ENCODE assay signal across 8 mouse cellular contexts in the genomic region with DNA sequence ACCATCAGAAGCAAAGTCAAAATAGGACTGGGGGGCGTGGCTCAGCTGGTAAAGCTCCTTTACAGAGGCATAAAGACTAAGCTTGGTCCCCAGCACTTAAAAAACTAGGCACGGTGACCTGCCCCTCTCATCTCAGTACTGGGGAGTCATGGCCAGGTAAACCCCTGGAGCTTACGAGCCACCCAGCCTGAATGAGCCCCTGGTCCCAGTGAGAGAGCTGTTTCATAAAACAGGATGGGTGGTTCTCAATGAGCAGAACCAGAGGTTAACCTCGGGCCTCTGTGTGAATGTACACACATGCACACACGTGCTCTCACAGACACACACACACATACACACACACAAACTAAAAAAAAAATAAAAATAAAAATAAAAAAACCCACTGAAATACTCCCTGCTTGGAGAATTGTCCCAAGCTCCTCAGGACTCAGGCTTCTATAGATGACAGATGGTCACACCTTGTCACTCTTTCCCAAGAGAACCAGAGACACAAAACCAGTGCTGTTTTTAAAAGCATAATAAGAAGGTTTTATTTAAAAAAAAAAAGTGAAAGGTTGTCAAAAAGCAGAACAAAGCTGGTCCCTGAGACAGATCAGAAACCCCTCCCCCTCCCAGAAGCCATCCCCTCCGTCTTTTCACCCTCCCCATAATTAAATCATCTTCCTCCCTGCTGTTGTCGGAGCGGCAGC. TPM values are rescaled to one million over a fixed set of nuclear protein-coding genes. Genes with fewer than 3 reads are reported as not detected.
DNase-seq lines count a peak whose midpoint lies in the region; ATAC-seq lines count a peak whose summit lies in the region.

No protein-coding gene starts in this region.

- H3K4me2 ChIP-seq in kidney, embryonic 16.5 days (replicated peaks; ENCODE audit: low read depth, low read length), result peak overlapping the region; percentile 63
- H3K4me2 ChIP-seq in embryonic facial prominence, embryonic 13.5 days, result peak overlapping the region; percentile 74
- peak overlapping the region; percentile 69 for H3K4me2 ChIP-seq in hindbrain, embryonic 16.5 days (ENCODE audit: low read length)
- peak overlapping the region; percentile 57 for H3K4me2 ChIP-seq in midbrain, embryonic 15.5 days

- no peaks in the 10 kb centered on the region for H3K27me3 ChIP-seq in kidney, embryonic 16.5 days (ENCODE audit: insufficient read depth, low read length)
- peaks cover 4% of the 10 kb centered on the region; the same call in 1 of the 2 replicates for H3K27me3 ChIP-seq in embryonic facial prominence, embryonic 13.5 days
- H3K27me3 ChIP-seq in hindbrain, embryonic 16.5 days (replicated peaks; ENCODE audit: control insufficient read depth, insufficient read depth, low read length), result no peaks in the 10 kb centered on the region
- no peaks in the 10 kb centered on the region for H3K27me3 ChIP-seq in midbrain, embryonic 15.5 days (replicated peaks)

- H3K4me1 ChIP-seq in kidney, embryonic 16.5 days (ENCODE audit: insufficient read depth, low read length), result peaks cover 11% of the 10 kb centered on the region; the same call in 1 of the 2 replicates
- H3K4me1 ChIP-seq in embryonic facial prominence, embryonic 13.5 days, result peaks cover 41% of the 10 kb centered on the region
- H3K4me1 ChIP-seq in hindbrain, embryonic 16.5 days (ENCODE audit: control insufficient read depth, insufficient read depth, low read depth, low read length), result peaks cover 14% of the 10 kb centered on the region
- peaks cover 39% of the 10 kb centered on the region for H3K4me1 ChIP-seq in midbrain, embryonic 15.5 days

- H3K4me3 ChIP-seq in kidney, embryonic 16.5 days (ENCODE audit: low read length), result peak overlapping the region; percentile 48
- H3K4me3 ChIP-seq in embryonic facial prominence, embryonic 13.5 days, result peak overlapping the region; percentile 41
- peak overlapping the region; percentile 33 for H3K4me3 ChIP-seq in hindbrain, embryonic 16.5 days (ENCODE audit: low read length)
- H3K4me3 ChIP-seq in midbrain, embryonic 15.5 days, result peak overlapping the region; percentile 28

- peak overlapping the region; percentile 54 for H3K9ac ChIP-seq in kidney, embryonic 16.5 days (replicated peaks; ENCODE audit: low read length)
- H3K9ac ChIP-seq in embryonic facial prominence, embryonic 13.5 days, result peak overlapping the region; percentile 68
- H3K9ac ChIP-seq in hindbrain, embryonic 16.5 days (ENCODE audit: low read depth, low read length), result peak overlapping the region; percentile 60; the same call in 1 of the 2 replicates
- H3K9ac ChIP-seq in midbrain, embryonic 15.5 days, result peak overlapping the region; percentile 29; the same call in 1 of the 2 replicates

- WGBS in kidney, embryonic 16.5 days, result 32% methylated on average over 8 of the region's 8 CpGs
- 22% methylated on average over 8 of the region's 8 CpGs for WGBS in embryonic facial prominence, embryonic 13.5 days
- WGBS in hindbrain, embryonic 16.5 days, result 26% methylated on average over 8 of the region's 8 CpGs
- WGBS in midbrain, embryonic 15.5 days, result 21% methylated on average over 8 of the region's 8 CpGs

- H3K9me3 ChIP-seq in kidney, embryonic 16.5 days (ENCODE audit: low read length), result no peaks in the 10 kb centered on the region
- no peaks in the 10 kb centered on the region for H3K9me3 ChIP-seq in embryonic facial prominence, embryonic 13.5 days
- H3K9me3 ChIP-seq in hindbrain, embryonic 16.5 days (ENCODE audit: control insufficient read depth, low read length), result no peaks in the 10 kb centered on the region
- H3K9me3 ChIP-seq in midbrain, embryonic 15.5 days, result no peaks in the 10 kb centered on the region

- no peak for DNase-seq in kidney, adult 18-20 months
- DNase-seq in adipocyte (ENCODE audit: low spot score), result no peak
- no peak for DNase-seq in gastrocnemius, postnatal 4 days (ENCODE audit: low spot score in 2 of 2)
- no peak for DNase-seq in left cerebral cortex, adult 9 months (ENCODE audit: low spot score in 2 of 2)

- ATAC-seq in kidney, embryonic 16.5 days (ENCODE audit: low FRiP score, low TSS enrichment), result no peak
- no peak for ATAC-seq in embryonic facial prominence, embryonic 13.5 days (ENCODE audit: insufficient number of reproducible peaks, insufficient read depth, low FRiP score, low TSS enrichment, low read depth)
- peak; percentile 12; the same call in 1 of the 2 replicates for ATAC-seq in hindbrain, embryonic 16.5 days
- ATAC-seq in midbrain, embryonic 15.5 days (replicated peaks), result peak; percentile 48

- H3K27ac ChIP-seq in kidney, embryonic 16.5 days (ENCODE audit: low read length), result no peak overlapping the region
- H3K27ac ChIP-seq in embryonic facial prominence, embryonic 13.5 days, result no peak overlapping the region
- peak overlapping the region; percentile 78 for H3K27ac ChIP-seq in hindbrain, embryonic 16.5 days (ENCODE audit: low read depth, low read length)
- peak overlapping the region; percentile 85 for H3K27ac ChIP-seq in midbrain, embryonic 15.5 days

- H3K36me3 ChIP-seq in kidney, embryonic 16.5 days (ENCODE audit: insufficient read depth, low read length), result no peaks in the 10 kb centered on the region
- no peaks in the 10 kb centered on the region for H3K36me3 ChIP-seq in embryonic facial prominence, embryonic 13.5 days
- no peaks in the 10 kb centered on the region for H3K36me3 ChIP-seq in hindbrain, embryonic 16.5 days (ENCODE audit: control insufficient read depth, insufficient read depth, low read length)
- no peaks in the 10 kb centered on the region for H3K36me3 ChIP-seq in midbrain, embryonic 15.5 days (replicated peaks)

RNA-seq across cellular contexts. Expression of a gene that starts 32.6 kb away (rescaled TPM):
- polyA plus RNA-seq in kidney, embryonic 16.5 days (2015; fragmentation: Nextera tagmentation; extraction: Ambion mirVana), result not detected in 2 replicates
- not detected in 2 replicates for polyA plus RNA-seq in embryonic facial prominence, embryonic 13.5 days (2015; fragmentation: Nextera tagmentation; extraction: Ambion mirVana)
- polyA plus RNA-seq in hindbrain, embryonic 16.5 days (2015; fragmentation: Nextera tagmentation; extraction: Ambion mirVana), result not detected in 2 replicates
- not detected in 2 replicates for polyA plus RNA-seq in midbrain, embryonic 15.5 days (2015; fragmentation: Nextera tagmentation; extraction: Ambion mirVana)
- not detected for total RNA-seq in gastrocnemius, postnatal 4 days (2021)

RNA-seq across cellular contexts. Expression of a gene that starts 47.9 kb away (rescaled TPM):
- polyA plus RNA-seq in kidney, embryonic 16.5 days (2015; fragmentation: Nextera tagmentation; extraction: Ambion mirVana), result 28.0 and 31.3 TPM in 2 replicates
- polyA plus RNA-seq in embryonic facial prominence, embryonic 13.5 days (2015; fragmentation: Nextera tagmentation; extraction: Ambion mirVana), result 55.9 and 56.5 TPM in 2 replicates
- 49.1 and 54.2 TPM in 2 replicates for polyA plus RNA-seq in hindbrain, embryonic 16.5 days (2015; fragmentation: Nextera tagmentation; extraction: Ambion mirVana)
- 49.0 and 57.0 TPM in 2 replicates for polyA plus RNA-seq in midbrain, embryonic 15.5 days (2015; fragmentation: Nextera tagmentation; extraction: Ambion mirVana)
- 10 to 100 TPM; 31.1 to 31.8 TPM for total RNA-seq in gastrocnemius, postnatal 4 days (2021)

Comparison
In these comparisons a context has a peak if more than half of its experiments do, and no peak if none do; other contexts are left out.
1. ATAC-seq: peak in hindbrain, embryonic 16.5 days (single experiment) and midbrain, embryonic 15.5 days (single experiment); none in kidney, embryonic 16.5 days (single experiment) and embryonic facial prominence, embryonic 13.5 days (single experiment).
2. H3K27ac ChIP-seq: peak in hindbrain, embryonic 16.5 days (single experiment) and midbrain, embryonic 15.5 days (single experiment); none in kidney, embryonic 16.5 days (single experiment) and embryonic facial prominence, embryonic 13.5 days (single experiment).
3. Peak in every context shown above with its lines, with median percentiles within 50 percentile points of each other: H3K4me2 ChIP-seq, H3K4me3 ChIP-seq and H3K9ac ChIP-seq.